Mouse (Mus musculus) midbrain, postnatal 0 days (tissue): ENCODE measurements around the gene Slc6a14. TPM values are rescaled to one million over a fixed set of nuclear protein-coding genes. Genes with fewer than 3 reads are reported as not detected.

Experiments used
- ATAC-seq: fragments of 200-750 bp; cut with Nextera tagmentation; 2 replicates; pipeline ENCODE4 v1.8.0; 2017; ENCODE audit warnings: moderate number of reproducible peaks, mild to moderate bottlenecking, moderate TSS enrichment, moderate library complexity; ENCODE audit not compliant: low FRiP score
- DNase-seq: peaks from one replicate; pipeline ENCODE4 v3.0.0-alpha.2; 2015; ENCODE audit warnings: low spot score
- H3K27ac ChIP-seq: fragments of 300-500 bp; sonication (generic); 2 replicates; pipeline ENCODE4 v1.5.1; 2014; ENCODE audit warnings: low read depth, mild to moderate bottlenecking, low read length, mixed read lengths
- H3K27me3 ChIP-seq: fragments of 300-500 bp; sonication (generic); 2 replicates; pipeline ENCODE4 v1.6.1; 2014; ENCODE audit warnings: low read length, control low read depth, mixed read lengths; ENCODE audit not compliant: insufficient read depth
- H3K36me3 ChIP-seq: fragments of 300-500 bp; sonication (generic); 2 replicates; pipeline ENCODE4 v1.6.1; 2014; ENCODE audit warnings: low read length, control low read depth, mixed read lengths; ENCODE audit not compliant: insufficient read depth
- H3K4me1 ChIP-seq: fragments of 300-500 bp; sonication (generic); 2 replicates; pipeline ENCODE4 v1.6.1; 2014; ENCODE audit warnings: mild to moderate bottlenecking, control low read depth, antibody characterized with exemption, low read length, mixed read lengths; ENCODE audit not compliant: insufficient read depth
- H3K4me2 ChIP-seq: fragments of 300-500 bp; sonication (generic); 2 replicates; pipeline ENCODE4 v1.6.1; 2014; ENCODE audit warnings: low read depth, mild to moderate bottlenecking, low read length, mixed read lengths; ENCODE audit not compliant: poor library complexity, severe bottlenecking
- H3K4me3 ChIP-seq: fragments of 300-500 bp; sonication (generic); 2 replicates; pipeline ENCODE4 v1.5.1; 2014; ENCODE audit warnings: low read depth, mild to moderate bottlenecking, low read length, moderate library complexity
- H3K9ac ChIP-seq: fragments of 300-500 bp; sonication (generic); replicated peaks from 2 replicates; pipeline ENCODE4 v1.6.1; 2014; ENCODE audit warnings: mild to moderate bottlenecking, low read length, moderate library complexity, mixed read lengths; ENCODE audit not compliant: poor library complexity, severe bottlenecking
- H3K9me3 ChIP-seq: fragments of 300-500 bp; sonication (generic); 2 replicates; pipeline ENCODE4 v1.6.1; 2016; ENCODE audit warnings: low read length, control low read depth
- CTCF ChIP-seq: IDR thresholded peaks from 2 replicates; pipeline ENCODE4 v1.5.1; 2016; ENCODE audit warnings: antibody characterized with exemption, mild to moderate bottlenecking
- WGBS: fragments of 180-500 bp; shearing (Covaris S2); extraction: QIAGEN DNeasy Blood & Tissue Kit; methylation state at CpG from one replicate; pipeline ENCODE4 v1.1.7; 2014; 5-methylcytosine and 5-hydroxymethylcytosine counted together
- polyA plus RNA-seq: library from polyadenylated mRNA; unstranded; fragments of >200 nt; fragmentation: Nextera tagmentation; extraction: Ambion mirVana; gene quantifications from 2 replicates; pipeline ENCODE4 v1.2.1, GENCODE M21; 2015
- total RNA-seq: library from RNA; depleted of rRNA; stranded (reverse); fragments of >200 nt; gene quantifications from 2 replicates; pipeline ENCODE4 v1.2.3, GENCODE M21; 2014; rRNA removed

Gene Slc6a14
- total RNA-seq (0.05 and 0.09 TPM in 2 replicates), polyA plus RNA-seq (0.06 and 0.07 TPM in 2 replicates)

DNA sequence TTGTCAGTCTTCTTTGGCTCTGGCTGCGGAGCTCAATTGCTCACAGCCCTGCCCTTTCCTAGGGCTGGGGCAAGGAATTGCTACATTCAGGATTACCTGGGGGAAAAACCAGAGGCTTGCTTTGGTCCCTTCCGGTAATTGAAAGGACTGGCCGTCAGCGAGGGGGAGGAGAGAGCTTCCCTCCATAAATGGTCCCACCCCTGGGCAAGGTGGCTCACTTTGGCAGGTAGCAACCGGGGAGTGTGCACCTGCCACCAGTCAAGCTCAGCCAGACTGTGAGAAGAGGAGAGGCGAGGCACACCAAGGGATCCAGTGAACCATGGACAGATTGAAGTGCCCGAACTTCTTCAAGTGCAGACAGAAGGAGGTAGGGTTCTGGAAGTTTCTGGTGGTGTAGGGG lies at the start of gene Slc6a14:
Slc6a14 (plus strand) TSS at position 68 of the 400 bp plus-strand sequence.
- Histone ChIP-seq H3K27ac (no peak within 1 kb of the TSS), H3K4me2 (no peak within 1 kb of the TSS), H3K4me3 (no peak within 1 kb of the TSS), H3K9me3 (no peaks in the 10 kb centered on the region), H3K36me3 (no peaks in the 10 kb centered on the region), H3K27me3 (no peaks in the 10 kb centered on the region), H3K4me1 (no peaks in the 10 kb centered on the region), H3K9ac (no peak within 1 kb of the TSS)
- 83% methylated on average over 7 of the region's 7 CpGs for WGBS
- TF ChIP-seq CTCF, result no peak
- no peak for DNase-seq
- no peak for ATAC-seq

DNA sequence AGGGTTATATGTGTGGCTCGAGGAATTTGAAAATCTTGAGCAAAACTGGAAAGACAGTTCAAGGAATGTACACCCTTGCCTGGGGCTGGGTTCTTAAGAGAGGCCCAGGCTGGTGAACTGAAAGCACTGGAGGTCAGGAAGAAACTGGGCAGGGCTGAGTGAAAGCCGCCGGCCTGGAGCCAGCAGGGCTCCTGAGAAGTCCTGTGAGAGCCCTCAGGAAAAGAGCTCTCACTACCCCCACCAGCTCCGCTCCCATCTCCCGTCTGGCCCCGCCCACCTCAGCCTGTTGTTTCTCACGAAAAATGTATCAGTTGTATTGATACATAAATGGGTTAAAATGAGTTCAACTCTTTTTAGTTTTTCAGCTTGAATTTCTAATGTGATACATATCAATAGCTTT lies 43.8 kb upstream of the Slc6a14 start:
- H3K27me3 ChIP-seq, result no peaks in the 10 kb centered on the region
- no peaks in the 10 kb centered on the region for H3K36me3 ChIP-seq
- no peak overlapping the region for H3K4me3 ChIP-seq
- H3K4me2 ChIP-seq, result no peak overlapping the region
- 29% methylated on average over 7 of the region's 7 CpGs for WGBS
- H3K4me1 ChIP-seq, result no peaks in the 10 kb centered on the region
- no peak overlapping the region for H3K9ac ChIP-seq
- no peak overlapping the region for H3K27ac ChIP-seq
- no peak for TF ChIP-seq CTCF
- DNase-seq (no peak), ATAC-seq (no peak)
- H3K9me3 ChIP-seq, result no peaks in the 10 kb centered on the region

DNA sequence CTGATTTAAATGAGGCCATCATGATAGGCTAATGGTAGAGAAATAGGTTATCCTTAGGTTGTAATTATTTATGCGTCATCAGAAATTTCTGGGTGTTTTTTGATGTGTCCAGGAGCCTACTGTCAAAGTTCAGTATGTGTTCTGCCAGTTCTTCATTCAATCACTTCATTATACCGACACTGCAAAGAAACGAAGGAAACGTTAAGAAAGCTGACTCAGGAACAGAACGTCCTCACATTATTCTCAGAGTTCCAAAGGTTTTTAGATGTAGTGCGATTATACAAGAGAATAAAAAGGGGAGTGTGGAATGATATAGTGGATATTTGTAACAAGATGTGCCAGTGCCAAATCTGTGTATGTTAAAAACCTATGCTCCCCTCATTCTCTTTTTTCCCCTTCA lies 19.5 kb upstream of the Slc6a14 start:
- no peaks in the 10 kb centered on the region for H3K27me3 ChIP-seq
- H3K4me2 ChIP-seq, result no peak overlapping the region
- no peak overlapping the region for H3K9ac ChIP-seq
- no peak overlapping the region for H3K27ac ChIP-seq
- H3K9me3 ChIP-seq, result no peaks in the 10 kb centered on the region
- DNase-seq, result no peak
- no peak overlapping the region for H3K4me3 ChIP-seq
- 75% methylated on average over 6 of the region's 6 CpGs for WGBS
- no peaks in the 10 kb centered on the region for H3K36me3 ChIP-seq
- ATAC-seq, result no peak
- no peak for TF ChIP-seq CTCF
- no peaks in the 10 kb centered on the region for H3K4me1 ChIP-seq

DNA sequence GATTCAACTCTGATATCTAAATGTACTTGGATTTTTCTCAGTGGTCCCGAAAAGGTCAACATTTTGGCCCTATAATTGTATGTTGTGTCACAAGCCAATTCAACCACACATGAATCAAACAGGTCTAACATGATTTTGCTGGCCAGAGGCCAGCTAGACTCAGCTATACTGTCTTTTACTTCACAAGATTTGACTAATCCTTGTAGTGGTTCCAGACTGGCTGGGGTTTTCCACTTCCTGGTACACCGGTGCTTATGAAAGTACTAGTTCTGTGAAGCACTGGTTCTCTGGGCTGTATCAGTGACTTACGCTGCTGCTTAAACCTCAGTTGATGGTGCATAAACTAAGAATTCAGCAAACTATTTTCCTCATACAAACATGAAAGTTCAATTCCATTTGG lies 19.0 kb upstream of the Slc6a14 start:
- Histone ChIP-seq H3K4me3 (no peak overlapping the region), H3K9me3 (no peaks in the 10 kb centered on the region), H3K27me3 (no peaks in the 10 kb centered on the region), H3K4me2 (no peak overlapping the region), H3K27ac (no peak overlapping the region), H3K9ac (no peak overlapping the region), H3K36me3 (no peaks in the 10 kb centered on the region), H3K4me1 (no peaks in the 10 kb centered on the region)
- TF ChIP-seq CTCF, result no peak
- DNase-seq (no peak), ATAC-seq (no peak)
- 89% methylated on average over 3 of the region's 3 CpGs for whole genome bisulfite sequencing

DNA sequence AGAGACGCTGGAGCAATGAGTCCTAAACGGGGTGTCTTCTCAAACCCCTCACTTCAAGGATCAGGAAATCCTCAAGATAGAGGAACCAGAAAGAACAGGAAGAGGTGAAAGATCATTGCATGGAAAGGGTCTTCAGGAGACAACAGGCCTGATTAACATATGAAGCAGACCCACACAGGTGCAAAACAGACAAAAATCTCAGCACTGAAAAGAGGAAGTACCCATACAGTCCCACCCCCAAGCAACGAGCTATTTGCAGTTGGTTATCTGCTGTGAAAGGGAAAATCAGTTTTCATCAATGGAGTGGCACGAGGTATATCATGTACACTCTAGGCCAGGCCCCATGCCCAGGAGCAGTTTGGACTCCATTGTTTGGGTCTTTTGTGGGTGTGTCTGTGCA lies 13.1 kb upstream of the Slc6a14 start:
- Histone ChIP-seq H3K27ac (no peak overlapping the region), H3K36me3 (no peaks in the 10 kb centered on the region), H3K4me2 (no peak overlapping the region), H3K27me3 (no peaks in the 10 kb centered on the region), H3K9me3 (no peaks in the 10 kb centered on the region), H3K4me1 (no peaks in the 10 kb centered on the region), H3K9ac (no peak overlapping the region), H3K4me3 (no peak overlapping the region)
- 82% methylated on average over 4 of the region's 4 CpGs for WGBS
- ATAC-seq (no peak), DNase-seq (no peak)
- TF ChIP-seq CTCF, result no peak

DNA sequence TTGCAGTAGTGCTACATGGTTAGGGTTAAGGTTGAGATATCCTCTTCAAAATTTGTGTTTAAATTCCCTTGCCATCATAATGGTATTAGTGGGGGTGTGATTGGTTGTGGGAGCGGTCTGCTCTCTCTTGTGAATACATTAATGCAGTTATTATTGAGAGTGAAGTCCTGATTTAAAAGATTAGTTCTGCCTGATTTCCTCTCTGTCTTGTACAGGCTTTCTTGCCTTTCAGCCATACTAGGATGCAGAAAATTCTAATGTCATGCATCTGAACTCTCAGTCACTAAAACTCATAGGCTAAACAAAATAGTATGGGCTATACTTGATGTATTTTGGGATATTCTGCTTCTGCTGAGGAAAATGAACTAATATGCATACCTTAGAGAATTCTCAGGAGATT lies 10.2 kb upstream of the Slc6a14 start:
- no peak for TF ChIP-seq CTCF
- WGBS, result 63% methylated on average over 1 of the region's 1 CpGs

More for the DNA sequence above, 10.2 kb upstream of the Slc6a14 start:
- no peak overlapping the region for H3K4me3 ChIP-seq
- H3K4me1 ChIP-seq, result no peaks in the 10 kb centered on the region
- DNase-seq, result no peak
- H3K27ac ChIP-seq, result no peak overlapping the region
- no peak overlapping the region for H3K9ac ChIP-seq
- no peak overlapping the region for H3K4me2 ChIP-seq
- H3K27me3 ChIP-seq, result no peaks in the 10 kb centered on the region
- 0 out of 2 replicates have a peak, but pooled peaks cover 2% of the 10 kb centered on the region for H3K9me3 ChIP-seq
- no peak for ATAC-seq
- H3K36me3 ChIP-seq, result no peaks in the 10 kb centered on the region
